Mouse (Mus musculus): Measurements from ENCODE around the gene Pla2g15. TPM values are rescaled to one million over a fixed set of nuclear protein-coding genes. Genes with fewer than 3 reads are reported as not detected.

The Pla2g15 gene
- polyA plus RNA-seq, 1 experiment from 2014 or later: 3.8 TPM

GRCm38 (mm10) chr8:106129997-106130396, 20.2 kb upstream of the Pla2g15 start:
- DNase-seq (no peak), ATAC-seq (ENCODE audit: insufficient read depth) (no peak)
- no peak overlapping the region for H3K27ac ChIP-seq (ENCODE audit: low read depth)
- no peak overlapping the region for H3K4me2 ChIP-seq
- H3K36me3 ChIP-seq (ENCODE audit: insufficient read depth): peaks cover 72% of the 10 kb centered on the region
- H3K9me3 ChIP-seq (ENCODE audit: low read depth, low read length): no peaks in the 10 kb centered on the region
- 79% methylated on average over 2 of the region's 2 CpGs for WGBS
- no peak overlapping the region for H3K4me3 ChIP-seq (ENCODE audit: low read depth, low read length)
- TF ChIP-seq CTCF (IDR thresholded peaks at IDR 0.05; ENCODE audit: low read depth): no peak
- 0 out of 2 replicates have a peak, but pooled peaks cover 4% of the 10 kb centered on the region for H3K4me1 ChIP-seq (ENCODE audit: insufficient read depth)
- peaks cover 10% of the 10 kb centered on the region for H3K27me3 ChIP-seq (ENCODE audit: insufficient read depth, low read length)
- no peak overlapping the region for H3K9ac ChIP-seq

- Histone ChIP-seq H3K27ac (ENCODE audit: low read depth) (no peak overlapping the region), H3K4me2 (no peak overlapping the region), H3K36me3 (ENCODE audit: insufficient read depth) (peaks cover 72% of the 10 kb centered on the region), H3K4me1 (ENCODE audit: insufficient read depth) (0 out of 2 replicates have a peak, but pooled peaks cover 4% of the 10 kb centered on the region), H3K27me3 (ENCODE audit: insufficient read depth, low read length) (peaks cover 16% of the 10 kb centered on the region), H3K9ac (no peak overlapping the region), H3K9me3 (ENCODE audit: low read depth, low read length) (no peaks in the 10 kb centered on the region), H3K4me3 (ENCODE audit: low read depth, low read length) (no peak overlapping the region)
- DNase-seq (no peak), ATAC-seq (ENCODE audit: insufficient read depth) (no peak)
- TF ChIP-seq CTCF (IDR thresholded peaks at IDR 0.05; ENCODE audit: low read depth): no peak
- WGBS: 78% methylated on average over 2 of the region's 2 CpGs
Measured at GRCm38 (mm10) chr8:106130505-106130904, 19.7 kb upstream of the Pla2g15 start.

GRCm38 (mm10) chr8:106131021-106131420, 19.2 kb upstream of the Pla2g15 start:
- Histone ChIP-seq H3K4me2 (no peak overlapping the region), H3K27me3 (ENCODE audit: insufficient read depth, low read length) (peaks cover 21% of the 10 kb centered on the region), H3K27ac (ENCODE audit: low read depth) (no peak overlapping the region), H3K9me3 (ENCODE audit: low read depth, low read length) (no peaks in the 10 kb centered on the region), H3K4me1 (ENCODE audit: insufficient read depth) (0 out of 2 replicates have a peak, but pooled peaks cover 4% of the 10 kb centered on the region), H3K9ac (no peak overlapping the region), H3K36me3 (ENCODE audit: insufficient read depth) (peaks cover 72% of the 10 kb centered on the region), H3K4me3 (ENCODE audit: low read depth, low read length) (no peak overlapping the region)
- TF ChIP-seq CTCF (IDR thresholded peaks at IDR 0.05; ENCODE audit: low read depth): no peak
- ATAC-seq (ENCODE audit: insufficient read depth) (no peak), DNase-seq (no peak)
- 83% methylated on average over 4 of the region's 4 CpGs for WGBS

- no peaks in the 10 kb centered on the region for H3K9me3 ChIP-seq (ENCODE audit: low read depth, low read length)
- WGBS: 83% methylated on average over 7 of the region's 7 CpGs
- no peak overlapping the region for H3K9ac ChIP-seq
- peaks cover 27% of the 10 kb centered on the region for H3K27me3 ChIP-seq (ENCODE audit: insufficient read depth, low read length)
- H3K4me3 ChIP-seq (ENCODE audit: low read depth, low read length): no peak overlapping the region
- H3K4me2 ChIP-seq: no peak overlapping the region
- no peak for TF ChIP-seq CTCF (IDR thresholded peaks at IDR 0.05; ENCODE audit: low read depth)
- DNase-seq: no peak
- ATAC-seq (ENCODE audit: insufficient read depth): no peak
- 0 out of 2 replicates have a peak, but pooled peaks cover 4% of the 10 kb centered on the region for H3K4me1 ChIP-seq (ENCODE audit: insufficient read depth)
- no peak overlapping the region for H3K27ac ChIP-seq (ENCODE audit: low read depth)
- peaks cover 69% of the 10 kb centered on the region for H3K36me3 ChIP-seq (ENCODE audit: insufficient read depth)
Measured at GRCm38 (mm10) chr8:106131488-106132222, 18.5 kb upstream of the Pla2g15 start.

GRCm38 (mm10) chr8:106132356-106132755, 17.8 kb upstream of the Pla2g15 start:
- no peak for DNase-seq
- H3K4me3 ChIP-seq (ENCODE audit: low read depth, low read length): no peak overlapping the region
- H3K9ac ChIP-seq: no peak overlapping the region
- H3K9me3 ChIP-seq (ENCODE audit: low read depth, low read length): no peaks in the 10 kb centered on the region
- H3K4me1 ChIP-seq (ENCODE audit: insufficient read depth): 0 out of 2 replicates have a peak, but pooled peaks cover 4% of the 10 kb centered on the region
- H3K36me3 ChIP-seq (ENCODE audit: insufficient read depth): peaks cover 62% of the 10 kb centered on the region
- no peak overlapping the region for H3K27ac ChIP-seq (ENCODE audit: low read depth)
- 89% methylated on average over 11 of the region's 11 CpGs for WGBS
- peaks cover 34% of the 10 kb centered on the region for H3K27me3 ChIP-seq (ENCODE audit: insufficient read depth, low read length)
- no peak for TF ChIP-seq CTCF (IDR thresholded peaks at IDR 0.05; ENCODE audit: low read depth)
- ATAC-seq (ENCODE audit: insufficient read depth): no peak
- H3K4me2 ChIP-seq: no peak overlapping the region

GRCm38 (mm10) chr8:106133526-106133925, 16.7 kb upstream of the Pla2g15 start:
- 0 out of 2 replicates have a peak overlapping the region, but pooled peaks have one; percentile 56 for H3K4me2 ChIP-seq
- 0 out of 2 replicates have a peak, but pooled peaks cover 4% of the 10 kb centered on the region for H3K4me1 ChIP-seq (ENCODE audit: insufficient read depth)
- WGBS: 64% methylated on average over 13 of the region's 13 CpGs
- no peak for TF ChIP-seq CTCF (IDR thresholded peaks at IDR 0.05; ENCODE audit: low read depth)
- ATAC-seq (ENCODE audit: insufficient read depth): no peak
- no peak overlapping the region for H3K9ac ChIP-seq
- peaks cover 39% of the 10 kb centered on the region for H3K27me3 ChIP-seq (ENCODE audit: insufficient read depth, low read length)
- peaks cover 51% of the 10 kb centered on the region for H3K36me3 ChIP-seq (ENCODE audit: insufficient read depth)
- no peak overlapping the region for H3K27ac ChIP-seq (ENCODE audit: low read depth)
- H3K9me3 ChIP-seq (ENCODE audit: low read depth, low read length): no peaks in the 10 kb centered on the region
- H3K4me3 ChIP-seq (ENCODE audit: low read depth, low read length): no peak overlapping the region
- no peak for DNase-seq

GRCm38 (mm10) chr8:106133946-106134345, 16.3 kb upstream of the Pla2g15 start:
- ATAC-seq (ENCODE audit: insufficient read depth): no peak
- peaks cover 39% of the 10 kb centered on the region for H3K27me3 ChIP-seq (ENCODE audit: insufficient read depth, low read length)
- peak overlapping the region; percentile 56 for H3K4me2 ChIP-seq
- peaks cover 46% of the 10 kb centered on the region for H3K36me3 ChIP-seq (ENCODE audit: insufficient read depth)
- H3K27ac ChIP-seq (ENCODE audit: low read depth): no peak overlapping the region; the same call in 1 of the 2 replicates
- H3K4me3 ChIP-seq (ENCODE audit: low read depth, low read length): peak overlapping the region; percentile 22
- 64% methylated on average over 6 of the region's 6 CpGs for WGBS
- H3K9me3 ChIP-seq (ENCODE audit: low read depth, low read length): no peaks in the 10 kb centered on the region
- H3K9ac ChIP-seq: no peak overlapping the region
- no peak for DNase-seq
- TF ChIP-seq CTCF (IDR thresholded peaks at IDR 0.05; ENCODE audit: low read depth): no peak
- 0 out of 2 replicates have a peak, but pooled peaks cover 4% of the 10 kb centered on the region for H3K4me1 ChIP-seq (ENCODE audit: insufficient read depth)
